Mouse (Mus musculus): Measurements from ENCODE around the gene Fxr2. TPM values are rescaled to one million over a fixed set of nuclear protein-coding genes. Genes with fewer than 3 reads are reported as not detected.
"Not testable (repeated sequence)": the region's sequence is repeated elsewhere in the genome, so short reads cannot be mapped to it uniquely, and the experiment has no call there.

The Fxr2 gene
- polyA plus RNA-seq, 1 experiment: 66.3 TPM

DNA sequence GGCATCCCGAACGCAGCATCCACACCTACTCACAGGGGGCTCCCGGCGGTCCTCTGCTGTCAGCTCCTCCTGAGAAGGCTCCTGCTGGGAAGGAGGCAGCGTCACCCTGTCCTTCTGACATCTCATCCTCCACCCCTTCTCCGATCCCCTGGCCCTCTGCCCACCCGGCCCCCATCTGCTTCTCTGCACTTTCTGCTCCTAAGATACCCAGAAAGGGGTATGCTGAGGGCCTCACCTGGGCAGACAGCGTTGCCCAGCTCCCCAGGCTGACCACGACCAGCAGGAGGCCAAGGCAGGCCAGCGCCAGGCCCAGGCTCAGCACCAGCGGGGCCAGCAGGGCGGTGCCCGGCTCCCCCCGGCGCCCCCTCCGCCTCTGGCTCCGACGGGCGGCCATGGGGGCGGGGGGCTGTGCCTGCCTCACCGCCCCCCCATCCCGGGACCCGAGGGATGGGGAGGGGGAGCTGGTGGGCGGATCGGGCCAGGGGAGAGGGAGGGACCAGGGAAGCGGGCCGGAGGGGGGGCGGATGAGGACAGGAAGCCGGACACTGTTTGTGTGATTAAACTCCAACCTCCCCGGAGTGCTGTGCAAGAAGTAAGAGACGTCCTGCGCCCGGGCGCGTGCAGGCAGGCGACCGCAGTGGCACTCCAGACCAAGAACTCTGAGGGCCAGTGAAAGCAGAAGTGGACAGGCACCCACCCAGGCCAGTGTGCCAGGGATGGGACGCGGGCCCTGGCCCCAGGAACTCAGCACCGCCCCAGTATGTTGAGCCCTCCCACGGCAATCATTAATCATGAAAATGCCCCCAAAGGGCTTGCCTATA lies 62.8 kb downstream of the Fxr2 start, which contains the start of the genes Tnfsf12 and Tnfsfm13:
Gene Tnfsf12, minus strand, starts transcription at position 489 of the 821 bp plus-strand sequence.
Gene Tnfsfm13, minus strand, starts transcription at position 738 of the 821 bp plus-strand sequence.
- TF ChIP-seq CTCF (IDR thresholded peaks at IDR 0.05; ENCODE audit: control insufficient read depth, insufficient read depth, low read length) (no peak), POLR2A (IDR thresholded peaks at IDR 0.05; ENCODE audit: borderline replicate concordance, control insufficient read depth, low read depth, low read length) (peak; percentile 58; the same call in 1 of the 2 replicates)
- H3K4me1 ChIP-seq (ENCODE audit: control insufficient read depth, insufficient read depth, low read length): peaks cover 1% of the 10 kb centered on the region; the same call in 1 of the 2 replicates
- peak within 1 kb of the TSS; percentile 43 for H3K4me3 ChIP-seq (replicated peaks; ENCODE audit: control insufficient read depth, low read depth, low read length)
- H3K27ac ChIP-seq (ENCODE audit: control insufficient read depth, insufficient read depth, low read depth, low read length, poor library complexity): peak within 1 kb of the TSS; percentile 86
- 11% methylated on average over 41 of the region's 41 CpGs for WGBS

DNA sequence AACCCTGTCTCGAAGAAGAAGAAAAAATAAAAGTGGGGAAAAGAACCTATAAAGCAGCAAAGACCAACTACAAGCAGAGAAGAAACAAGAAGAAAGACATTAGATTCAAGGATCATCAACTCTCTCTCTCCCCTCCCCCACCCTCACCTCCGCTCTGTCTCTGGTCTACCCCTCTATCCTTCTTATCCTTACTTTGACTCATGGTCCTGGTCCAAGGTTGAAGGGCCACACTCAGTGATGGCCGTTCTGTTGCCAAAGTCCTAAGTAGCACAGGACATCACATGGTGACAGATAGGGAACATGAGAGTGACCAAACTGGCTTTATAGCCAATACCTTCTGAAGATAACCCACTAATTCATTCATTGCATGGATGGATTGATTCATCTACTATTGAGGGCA lies 64.6 kb downstream of the Fxr2 start:
- WGBS: 83% methylated on average over 3 of the region's 3 CpGs
- Histone ChIP-seq H3K4me1 (ENCODE audit: control insufficient read depth, insufficient read depth, low read length) (peaks cover 1% of the 10 kb centered on the region; the same call in 1 of the 2 replicates), H3K4me3 (replicated peaks; ENCODE audit: control insufficient read depth, low read depth, low read length) (no peak overlapping the region), H3K27ac (ENCODE audit: control insufficient read depth, insufficient read depth, low read depth, low read length, poor library complexity) (no peak overlapping the region)
- TF ChIP-seq CTCF (IDR thresholded peaks at IDR 0.05; ENCODE audit: control insufficient read depth, insufficient read depth, low read length): no peak
- TF ChIP-seq POLR2A (IDR thresholded peaks at IDR 0.05; ENCODE audit: borderline replicate concordance, control insufficient read depth, low read depth, low read length): no peak

DNA sequence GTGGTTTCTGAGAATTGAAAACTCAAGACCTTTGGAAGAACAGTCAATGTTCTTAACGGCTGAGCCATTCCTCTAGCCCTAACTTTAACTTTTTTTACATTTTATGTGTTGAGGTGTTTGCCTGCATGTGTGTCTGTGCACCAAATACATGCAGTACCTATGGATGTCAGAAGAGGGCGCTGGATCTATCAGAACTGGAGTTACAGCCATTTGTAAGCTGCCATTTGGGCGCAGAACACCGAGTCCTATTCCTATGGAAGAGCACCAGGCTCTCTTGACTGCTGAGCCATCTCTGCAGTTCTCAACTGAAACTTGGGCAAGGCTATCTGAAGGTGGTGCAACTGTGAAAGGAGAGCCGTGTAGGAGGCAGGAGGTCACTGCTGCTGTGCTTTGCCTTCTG lies 65.8 kb downstream of the Fxr2 start:
- H3K27ac ChIP-seq (ENCODE audit: control insufficient read depth, insufficient read depth, low read depth, low read length, poor library complexity): no peak overlapping the region
- WGBS: 72% methylated on average over 5 of the region's 5 CpGs
- TF ChIP-seq CTCF (IDR thresholded peaks at IDR 0.05; ENCODE audit: control insufficient read depth, insufficient read depth, low read length) (no peak), POLR2A (IDR thresholded peaks at IDR 0.05; ENCODE audit: borderline replicate concordance, control insufficient read depth, low read depth, low read length) (no peak)
- H3K4me3 ChIP-seq (replicated peaks; ENCODE audit: control insufficient read depth, low read depth, low read length): no peak overlapping the region
- peaks cover 1% of the 10 kb centered on the region; the same call in 1 of the 2 replicates for H3K4me1 ChIP-seq (ENCODE audit: control insufficient read depth, insufficient read depth, low read length)

DNA sequence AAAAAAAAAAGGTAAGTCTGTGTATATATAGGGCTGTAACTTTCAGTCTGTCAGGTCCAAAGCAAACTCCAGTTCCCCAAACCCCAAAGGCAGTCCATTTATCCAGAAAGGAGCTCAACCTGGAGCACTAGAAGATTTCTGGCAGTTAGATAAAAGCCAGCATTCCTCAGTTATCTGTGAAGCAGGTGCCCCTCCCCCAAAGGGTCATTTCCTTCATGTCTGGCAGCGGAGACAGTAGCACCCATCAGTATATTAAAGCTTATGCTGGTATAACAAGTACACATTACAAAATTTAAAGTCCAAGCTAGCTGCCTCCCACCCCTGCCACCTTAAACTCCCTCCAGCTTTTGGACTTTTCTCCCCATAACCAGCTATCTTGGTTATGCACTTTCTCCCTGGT lies 66.8 kb downstream of the Fxr2 start:
- Histone ChIP-seq H3K4me3 (replicated peaks; ENCODE audit: control insufficient read depth, low read depth, low read length) (no peak overlapping the region), H3K4me1 (ENCODE audit: control insufficient read depth, insufficient read depth, low read length) (peaks cover 1% of the 10 kb centered on the region; the same call in 1 of the 2 replicates), H3K27ac (ENCODE audit: control insufficient read depth, insufficient read depth, low read depth, low read length, poor library complexity) (no peak overlapping the region)
- 61% methylated on average over 1 of the region's 1 CpGs for WGBS
- TF ChIP-seq POLR2A (IDR thresholded peaks at IDR 0.05; ENCODE audit: borderline replicate concordance, control insufficient read depth, low read depth, low read length): no peak
- TF ChIP-seq CTCF (IDR thresholded peaks at IDR 0.05; ENCODE audit: control insufficient read depth, insufficient read depth, low read length): no peak

DNA sequence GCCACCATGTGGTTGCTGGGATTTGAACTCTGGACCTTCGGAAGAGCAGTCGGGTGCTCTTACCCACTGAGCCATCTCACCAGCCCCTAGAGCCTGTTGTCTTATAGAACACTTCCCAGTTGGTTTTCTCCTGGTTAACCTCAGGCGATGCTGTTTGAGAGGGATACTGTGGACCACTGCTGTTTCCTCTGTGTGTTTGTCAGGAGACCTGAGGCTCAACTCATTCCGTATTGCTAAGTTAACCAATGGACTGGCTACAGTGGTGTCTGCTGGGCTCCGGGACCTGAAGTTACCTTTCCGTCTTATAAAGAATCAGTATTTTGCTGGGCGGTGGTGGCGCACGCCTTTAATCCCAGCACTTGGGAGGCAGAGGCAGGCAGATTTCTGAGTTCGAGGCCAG lies 70.1 kb downstream of the Fxr2 start:
- H3K4me1 ChIP-seq (ENCODE audit: control insufficient read depth, insufficient read depth, low read length); H3K4me3 ChIP-seq (replicated peaks; ENCODE audit: control insufficient read depth, low read depth, low read length); H3K27ac ChIP-seq (ENCODE audit: control insufficient read depth, insufficient read depth, low read depth, low read length, poor library complexity): not testable (repeated sequence)
- 91% methylated on average over 10 of the region's 10 CpGs for WGBS

Other genes starting within 250 kb of the Fxr2 start
- 23.1 and 43.9 TPM in 2 replicates for gene Naa38, start 237.5 kb upstream of the Fxr2 start, polyA plus RNA-seq (2011; ENCODE audit: insufficient read depth, insufficient read length, low replicate concordance, missing spikeins)
- 5.1 and 9.1 TPM in 2 replicates for gene Cyb5d1, start 237.4 kb upstream of the Fxr2 start, polyA plus RNA-seq (2011; ENCODE audit: insufficient read depth, insufficient read length, low replicate concordance, missing spikeins)
- gene Tmem88, start 234.8 kb upstream of the Fxr2 start, polyA plus RNA-seq (2011; ENCODE audit: insufficient read depth, insufficient read length, low replicate concordance, missing spikeins): 1.6 TPM in 1 of 2 replicates, not detected in the other
- gene Kdm6b, start 219.3 kb upstream of the Fxr2 start, polyA plus RNA-seq (2011; ENCODE audit: insufficient read depth, insufficient read length, low replicate concordance, missing spikeins): 13.7 and 29.2 TPM in 2 replicates
- gene Dnah2, start 83.9 kb upstream of the Fxr2 start, polyA plus RNA-seq (2011; ENCODE audit: insufficient read depth, insufficient read length, low replicate concordance, missing spikeins): 0.90 and 1.4 TPM in 2 replicates
- gene Efnb3, start 72.8 kb upstream of the Fxr2 start, polyA plus RNA-seq (2011; ENCODE audit: insufficient read depth, insufficient read length, low replicate concordance, missing spikeins): 1.9 and 2.2 TPM in 2 replicates
- 28.1 and 36.2 TPM in 2 replicates for gene Wrap53, start 52.7 kb upstream of the Fxr2 start, polyA plus RNA-seq (2011; ENCODE audit: insufficient read depth, insufficient read length, low replicate concordance, missing spikeins)
- gene Trp53, start 52.6 kb upstream of the Fxr2 start, polyA plus RNA-seq (2011; ENCODE audit: insufficient read depth, insufficient read length, low replicate concordance, missing spikeins): 34.5 and 71.7 TPM in 2 replicates
- 12.1 and 16.9 TPM in 2 replicates for gene Atp1b2, start 27.0 kb upstream of the Fxr2 start, polyA plus RNA-seq (2011; ENCODE audit: insufficient read depth, insufficient read length, low replicate concordance, missing spikeins)
- gene Shbg, start 15.1 kb upstream of the Fxr2 start, polyA plus RNA-seq (2011; ENCODE audit: insufficient read depth, insufficient read length, low replicate concordance, missing spikeins): not detected in 2 replicates
- gene Sat2, start 11.0 kb upstream of the Fxr2 start, polyA plus RNA-seq (2011; ENCODE audit: insufficient read depth, insufficient read length, low replicate concordance, missing spikeins): 1.4 and 2.4 TPM in 2 replicates
- gene Sox15, start 22.3 kb downstream of the Fxr2 start, polyA plus RNA-seq (2011; ENCODE audit: insufficient read depth, insufficient read length, low replicate concordance, missing spikeins): not detected in 2 replicates
- gene Mpdu1, start 29.7 kb downstream of the Fxr2 start, polyA plus RNA-seq (2011; ENCODE audit: insufficient read depth, insufficient read length, low replicate concordance, missing spikeins): 62.4 and 109 TPM in 2 replicates
- 28.0 and 51.6 TPM in 2 replicates for gene Cd68, start 33.2 kb downstream of the Fxr2 start, polyA plus RNA-seq (2011; ENCODE audit: insufficient read depth, insufficient read length, low replicate concordance, missing spikeins)
- 268 and 540 TPM in 2 replicates for gene Eif4a1, start 39.4 kb downstream of the Fxr2 start, polyA plus RNA-seq (2011; ENCODE audit: insufficient read depth, insufficient read length, low replicate concordance, missing spikeins)
- 46.3 and 67.8 TPM in 2 replicates for gene Senp3, start 49.1 kb downstream of the Fxr2 start, polyA plus RNA-seq (2011; ENCODE audit: insufficient read depth, insufficient read length, low replicate concordance, missing spikeins)
- 2.3 and 3.1 TPM in 2 replicates for gene Tnfsf13, start 52.8 kb downstream of the Fxr2 start, polyA plus RNA-seq (2011; ENCODE audit: insufficient read depth, insufficient read length, low replicate concordance, missing spikeins)
- 4.2 and 7.1 TPM in 2 replicates for gene Tnfsf12, start 62.9 kb downstream of the Fxr2 start, polyA plus RNA-seq (2011; ENCODE audit: insufficient read depth, insufficient read length, low replicate concordance, missing spikeins)
- 7.6 and 17.0 TPM in 2 replicates for gene Tnfsfm13, start 63.1 kb downstream of the Fxr2 start, polyA plus RNA-seq (2011; ENCODE audit: insufficient read depth, insufficient read length, low replicate concordance, missing spikeins)
- gene Polr2a, start 125.6 kb downstream of the Fxr2 start, polyA plus RNA-seq (2011; ENCODE audit: insufficient read depth, insufficient read length, low replicate concordance, missing spikeins): 28.8 and 49.2 TPM in 2 replicates
- not detected in 2 replicates for gene Slc35g3, start 129.0 kb downstream of the Fxr2 start, polyA plus RNA-seq (2011; ENCODE audit: insufficient read depth, insufficient read length, low replicate concordance, missing spikeins)
- gene Zbtb4, start 132.9 kb downstream of the Fxr2 start, polyA plus RNA-seq (2011; ENCODE audit: insufficient read depth, insufficient read length, low replicate concordance, missing spikeins): 8.4 and 13.8 TPM in 2 replicates
- 1.8 and 3.5 TPM in 2 replicates for gene Chrnb1, start 163.0 kb downstream of the Fxr2 start, polyA plus RNA-seq (2011; ENCODE audit: insufficient read depth, insufficient read length, low replicate concordance, missing spikeins)
- gene Fgf11, start 168.9 kb downstream of the Fxr2 start, polyA plus RNA-seq (2011; ENCODE audit: insufficient read depth, insufficient read length, low replicate concordance, missing spikeins): 0.32 and 1.00 TPM in 2 replicates
- not detected in 2 replicates for gene Tmem102, start 172.6 kb downstream of the Fxr2 start, polyA plus RNA-seq (2011; ENCODE audit: insufficient read depth, insufficient read length, low replicate concordance, missing spikeins)
- gene Gm39566, start 182.3 kb downstream of the Fxr2 start, polyA plus RNA-seq (2011; ENCODE audit: insufficient read depth, insufficient read length, low replicate concordance, missing spikeins): not detected in 2 replicates
- not detected in 2 replicates for gene Spem2, start 185.5 kb downstream of the Fxr2 start, polyA plus RNA-seq (2011; ENCODE audit: insufficient read depth, insufficient read length, low replicate concordance, missing spikeins)
- not detected in 2 replicates for gene Spem1, start 189.2 kb downstream of the Fxr2 start, polyA plus RNA-seq (2011; ENCODE audit: insufficient read depth, insufficient read length, low replicate concordance, missing spikeins)
- 5.3 and 6.0 TPM in 2 replicates for gene Nlgn2, start 204.8 kb downstream of the Fxr2 start, polyA plus RNA-seq (2011; ENCODE audit: insufficient read depth, insufficient read length, low replicate concordance, missing spikeins)
- 180 and 202 TPM in 2 replicates for gene Tmem256, start 205.5 kb downstream of the Fxr2 start, polyA plus RNA-seq (2011; ENCODE audit: insufficient read depth, insufficient read length, low replicate concordance, missing spikeins)
- 38.3 and 50.9 TPM in 2 replicates for gene Plscr3, start 213.4 kb downstream of the Fxr2 start, polyA plus RNA-seq (2011; ENCODE audit: insufficient read depth, insufficient read length, low replicate concordance, missing spikeins)
- 2.9 and 5.4 TPM in 2 replicates for gene Tnk1, start 225.7 kb downstream of the Fxr2 start, polyA plus RNA-seq (2011; ENCODE audit: insufficient read depth, insufficient read length, low replicate concordance, missing spikeins)
- not detected in 2 replicates for gene Tmem95, start 245.0 kb downstream of the Fxr2 start, polyA plus RNA-seq (2011; ENCODE audit: insufficient read depth, insufficient read length, low replicate concordance, missing spikeins)
- gene Kctd11, start 248.4 kb downstream of the Fxr2 start, polyA plus RNA-seq (2011; ENCODE audit: insufficient read depth, insufficient read length, low replicate concordance, missing spikeins): 1.8 and 3.6 TPM in 2 replicates